Mouse (Mus musculus): Measurements from ENCODE around the gene Mpv17l2. TPM values are rescaled to one million over a fixed set of nuclear protein-coding genes. Genes with fewer than 3 reads are reported as not detected.

Gene Mpv17l2
- polyA plus RNA-seq, 1 experiment, result 29.1 TPM

DNA sequence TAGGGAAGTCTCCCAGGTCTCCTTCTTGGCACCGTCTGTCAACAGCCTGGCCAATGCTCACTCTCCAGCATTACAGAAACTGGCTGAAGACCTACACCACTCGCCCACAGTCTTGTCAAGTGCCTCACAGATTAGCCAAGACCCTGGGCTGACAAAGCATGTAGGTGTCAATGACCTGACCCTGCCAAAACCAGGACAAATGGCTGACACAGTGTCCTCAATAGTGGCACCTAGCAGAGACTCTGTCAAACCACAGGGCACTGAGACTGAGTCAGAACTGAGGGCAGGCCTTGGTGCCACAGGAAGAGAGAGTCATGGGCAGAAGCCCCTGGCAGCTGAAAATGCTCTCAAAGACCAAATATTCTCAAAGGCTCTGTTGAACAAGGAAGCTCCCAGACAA is 45.7 kb downstream of the Mpv17l2 start:
- no peak for TF ChIP-seq CTCF (IDR thresholded peaks at IDR 0.05; ENCODE audit: borderline replicate concordance, extremely low read depth, insufficient read depth, insufficient read length)
- no peak for TF ChIP-seq POLR2A (IDR thresholded peaks at IDR 0.05; ENCODE audit: borderline replicate concordance, extremely low read depth, insufficient read depth, insufficient read length, poor library complexity, severe bottlenecking)
- no peak for DNase-seq (ENCODE audit: low read depth)

DNA sequence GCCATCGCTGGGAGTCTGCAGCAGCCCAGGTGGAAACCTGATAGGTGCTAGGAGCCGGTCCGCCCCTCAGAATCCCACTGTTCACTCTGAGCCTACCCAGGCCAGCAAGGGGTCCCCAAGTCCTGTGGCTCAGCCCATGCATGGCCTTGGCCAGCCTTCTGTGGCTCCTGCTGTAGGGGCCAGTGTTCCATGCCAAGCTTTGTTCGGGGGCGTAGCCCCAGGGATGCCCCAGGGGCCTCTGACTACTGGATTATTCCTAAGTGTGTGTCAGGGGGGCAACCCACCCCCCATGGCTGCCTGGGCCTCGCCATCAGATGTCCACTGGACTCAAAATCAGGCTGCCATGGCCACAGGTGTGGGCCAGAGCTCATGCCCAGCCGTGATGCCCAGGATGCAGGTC is 46.8 kb downstream of the Mpv17l2 start:
- no peak for TF ChIP-seq CTCF (IDR thresholded peaks at IDR 0.05; ENCODE audit: borderline replicate concordance, extremely low read depth, insufficient read depth, insufficient read length)
- no peak for TF ChIP-seq POLR2A (IDR thresholded peaks at IDR 0.05; ENCODE audit: borderline replicate concordance, extremely low read depth, insufficient read depth, insufficient read length, poor library complexity, severe bottlenecking)
- DNase-seq (ENCODE audit: low read depth), result no peak

DNA sequence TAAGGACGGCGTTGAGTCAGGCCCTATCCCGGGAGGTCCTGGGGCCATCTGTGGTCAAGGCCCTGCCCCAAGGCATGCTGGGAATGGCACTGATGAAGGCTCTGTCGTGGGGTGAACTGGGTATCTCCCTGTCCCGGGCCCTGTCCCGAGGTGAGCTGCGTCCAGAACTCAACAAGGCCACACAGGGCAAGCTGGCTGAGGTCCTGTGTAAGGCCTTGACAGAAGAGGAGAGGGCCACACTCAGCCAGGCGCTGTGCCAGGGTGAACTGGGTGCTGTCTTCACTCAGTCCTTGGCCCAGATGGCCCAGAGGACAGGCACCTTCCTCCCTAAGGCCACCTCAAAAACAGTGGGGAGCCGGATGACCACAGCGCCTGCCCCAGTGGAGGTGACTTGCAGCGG is 49.7 kb downstream of the Mpv17l2 start:
- no peak for TF ChIP-seq CTCF (IDR thresholded peaks at IDR 0.05; ENCODE audit: borderline replicate concordance, extremely low read depth, insufficient read depth, insufficient read length)
- DNase-seq (ENCODE audit: low read depth), result no peak

DNA sequence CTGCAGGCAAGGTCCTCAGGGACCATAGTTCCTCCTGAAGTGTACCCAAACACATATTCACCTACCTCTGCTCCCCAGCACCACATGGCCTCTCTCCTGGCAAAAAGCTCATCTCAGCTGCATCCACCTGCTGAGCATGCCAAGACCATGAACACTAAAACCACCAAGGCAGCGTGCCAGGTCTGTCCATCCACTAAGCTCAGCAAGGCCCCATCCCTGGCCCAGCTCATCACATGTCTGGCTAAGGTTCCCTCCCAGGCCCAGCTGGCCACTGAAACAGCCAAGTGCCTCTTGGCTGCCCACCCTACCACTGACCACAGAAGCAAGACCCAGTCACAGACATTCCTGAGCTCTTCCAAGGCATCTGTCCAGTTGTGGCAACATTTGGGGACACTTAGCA is 50.5 kb downstream of the Mpv17l2 start:
- no peak for DNase-seq (ENCODE audit: low read depth)
- no peak for TF ChIP-seq POLR2A (IDR thresholded peaks at IDR 0.05; ENCODE audit: borderline replicate concordance, extremely low read depth, insufficient read depth, insufficient read length, poor library complexity, severe bottlenecking)
- TF ChIP-seq CTCF (IDR thresholded peaks at IDR 0.05; ENCODE audit: borderline replicate concordance, extremely low read depth, insufficient read depth, insufficient read length), result no peak

DNA sequence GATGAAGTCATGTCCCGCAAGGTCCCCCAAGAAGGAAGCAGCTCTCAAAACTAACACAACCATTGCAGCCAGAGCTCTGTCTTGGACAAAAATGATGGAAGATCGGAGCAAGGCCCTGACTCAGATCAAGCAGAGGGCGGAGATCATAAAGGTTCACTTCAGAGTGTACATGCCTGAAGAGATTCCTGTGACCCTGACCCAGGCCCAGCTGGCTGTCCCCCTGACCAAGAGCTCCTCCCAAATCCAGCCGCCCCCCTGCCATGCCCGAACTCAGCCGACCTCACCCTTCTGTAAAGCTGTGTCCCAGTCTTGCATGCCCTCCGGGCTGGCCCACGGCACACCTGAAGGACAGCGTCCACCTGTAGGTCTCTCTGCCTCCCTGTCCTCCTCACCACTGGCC is 51.0 kb downstream of the Mpv17l2 start:
- no peak for DNase-seq (ENCODE audit: low read depth)
- TF ChIP-seq POLR2A (IDR thresholded peaks at IDR 0.05; ENCODE audit: borderline replicate concordance, extremely low read depth, insufficient read depth, insufficient read length, poor library complexity, severe bottlenecking), result no peak
- TF ChIP-seq CTCF (IDR thresholded peaks at IDR 0.05; ENCODE audit: borderline replicate concordance, extremely low read depth, insufficient read depth, insufficient read length), result no peak

Other genes starting within 250 kb of the Mpv17l2 start
- 485 and 597 TPM in 2 replicates for gene Fkbp8, start 233.2 kb downstream of the Mpv17l2 start, polyA plus RNA-seq (2012; rRNA removed)
- gene Kxd1, start 233.0 kb downstream of the Mpv17l2 start, polyA plus RNA-seq (2012; rRNA removed), result 44.5 and 52.0 TPM in 2 replicates
- gene Ell, start 221.5 kb downstream of the Mpv17l2 start, polyA plus RNA-seq (2012; rRNA removed), result 26.6 and 27.0 TPM in 2 replicates
- 165 and 231 TPM in 2 replicates for gene Isyna1, start 166.6 kb downstream of the Mpv17l2 start, polyA plus RNA-seq (2012; rRNA removed)
- 202 and 236 TPM in 2 replicates for gene Ssbp4, start 152.1 kb downstream of the Mpv17l2 start, polyA plus RNA-seq (2012; rRNA removed)
- 1.4 TPM in 2 replicates for gene Lrrc25, start 144.8 kb downstream of the Mpv17l2 start, polyA plus RNA-seq (2012; rRNA removed)
- gene Gdf15, start 128.5 kb downstream of the Mpv17l2 start, polyA plus RNA-seq (2012; rRNA removed), result 0.23 and 0.26 TPM in 2 replicates
- gene Pgpep1, start 100.6 kb downstream of the Mpv17l2 start, polyA plus RNA-seq (2012; rRNA removed), result 80.8 and 83.7 TPM in 2 replicates
- gene Lsm4, start 87.7 kb downstream of the Mpv17l2 start, polyA plus RNA-seq (2012; rRNA removed), result 159 and 208 TPM in 2 replicates
- 281 and 291 TPM in 2 replicates for gene Jund, start 62.0 kb downstream of the Mpv17l2 start, polyA plus RNA-seq (2012; rRNA removed)
- 0.10 and 0.23 TPM in 2 replicates for gene Iqcn, start 57.5 kb downstream of the Mpv17l2 start, polyA plus RNA-seq (2012; rRNA removed)
- gene Gm3336, start 42.4 kb downstream of the Mpv17l2 start, polyA plus RNA-seq (2012; rRNA removed), result not detected in 2 replicates
- 0.40 and 0.58 TPM in 2 replicates for gene Pde4c, start 37.2 kb downstream of the Mpv17l2 start, polyA plus RNA-seq (2012; rRNA removed)
- 468 and 475 TPM in 2 replicates for gene Rab3a, start 6.3 kb downstream of the Mpv17l2 start, polyA plus RNA-seq (2012; rRNA removed)
- gene Pik3r2, start 15.8 kb upstream of the Mpv17l2 start, polyA plus RNA-seq (2012; rRNA removed), result 150 and 161 TPM in 2 replicates
- gene Mast3, start 44.1 kb upstream of the Mpv17l2 start, polyA plus RNA-seq (2012; rRNA removed), result 45.2 and 48.3 TPM in 2 replicates
- gene Il12rb1, start 47.5 kb upstream of the Mpv17l2 start, polyA plus RNA-seq (2012; rRNA removed), result 0.11 and 0.14 TPM in 2 replicates
- gene Arrdc2, start 78.8 kb upstream of the Mpv17l2 start, polyA plus RNA-seq (2012; rRNA removed), result 27.2 and 38.6 TPM in 2 replicates
- 37.8 and 38.4 TPM in 2 replicates for gene Kcnn1, start 102.3 kb upstream of the Mpv17l2 start, polyA plus RNA-seq (2012; rRNA removed)
- 94.9 and 111 TPM in 2 replicates for gene Ccdc124, start 113.0 kb upstream of the Mpv17l2 start, polyA plus RNA-seq (2012; rRNA removed)
- 1.2 and 1.3 TPM in 2 replicates for gene Slc5a5, start 131.8 kb upstream of the Mpv17l2 start, polyA plus RNA-seq (2012; rRNA removed)
- 3,092 and 4,066 TPM in 2 replicates for gene Rpl18a, start 136.5 kb upstream of the Mpv17l2 start, polyA plus RNA-seq (2012; rRNA removed)
- gene Map1s, start 145.0 kb upstream of the Mpv17l2 start, polyA plus RNA-seq (2012; rRNA removed), result 76.8 and 80.6 TPM in 2 replicates

Measured in brain, embryonic 14.5 days (tissue).